Mouse (Mus musculus): ENCODE measurements around the gene Zfp78. TPM values are rescaled to one million over a fixed set of nuclear protein-coding genes. Genes with fewer than 3 reads are reported as not detected.
"Not testable (repeated sequence)": the region's sequence is repeated elsewhere in the genome, so short reads cannot be mapped to it uniquely, and the experiment has no call there.

Zfp78 gene
- polyA plus RNA-seq, 1 experiment, result 0.34 TPM

DNA sequence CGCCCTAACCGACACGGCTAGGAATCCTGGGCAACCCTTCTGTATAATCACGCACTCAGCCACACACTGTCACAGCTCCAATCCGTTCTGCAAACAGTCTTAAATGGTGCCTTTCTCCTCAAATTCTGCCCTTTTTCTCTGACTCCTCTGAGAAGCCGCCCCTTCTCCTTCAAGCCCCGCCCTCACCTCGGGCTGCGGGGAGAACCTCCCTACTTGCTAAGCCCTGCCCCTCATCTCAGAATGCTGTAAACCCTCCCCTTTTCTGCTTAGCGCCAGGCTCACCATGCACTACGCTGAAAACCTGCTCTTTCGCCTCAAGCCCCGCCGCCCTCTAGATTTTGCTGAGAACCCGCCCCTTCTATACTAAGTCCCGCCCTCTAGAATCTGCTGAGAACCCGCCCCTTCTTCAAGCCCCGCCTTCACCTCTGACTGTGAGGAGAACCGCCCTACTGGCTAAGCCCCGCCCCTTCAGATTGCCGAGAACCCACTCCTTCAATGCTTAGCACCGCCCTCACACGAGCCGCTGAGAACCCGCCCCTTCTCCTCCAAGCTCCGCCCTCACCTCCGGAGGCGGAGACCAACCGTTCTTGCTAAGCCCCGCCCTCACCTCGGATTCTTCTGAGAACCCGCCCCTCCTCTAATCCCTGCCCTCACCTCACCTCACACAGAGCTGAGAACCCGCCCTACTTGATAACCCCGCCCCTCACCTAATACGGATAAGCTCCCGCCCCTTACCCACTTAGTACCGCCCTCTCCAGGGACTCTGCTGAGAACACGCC is 623 bp upstream of the Zfp78 start:
- Histone ChIP-seq H3K27me3 (ENCODE audit: control insufficient read depth, insufficient read depth, insufficient read length) (peaks cover under 1% of the 10 kb centered on the region), H3K4me3 (ENCODE audit: insufficient read depth, poor library complexity, severe bottlenecking) (peak overlapping the region; percentile 36), H3K79me2 (ENCODE audit: control insufficient read depth, insufficient read depth) (no peaks in the 10 kb centered on the region), H3K79me3 (ENCODE audit: low read depth) (peaks cover 3% of the 10 kb centered on the region), H3K36me3 (ENCODE audit: control insufficient read depth, insufficient read depth) (no peaks in the 10 kb centered on the region), H3ac (ENCODE audit: control insufficient read depth, insufficient read length, low read depth) (peak overlapping the region; percentile 47)
- no peak for TF ChIP-seq CTCF (IDR thresholded peaks at IDR 0.05; ENCODE audit: control insufficient read depth, insufficient read depth, insufficient read length)
- TF ChIP-seq MAX (IDR thresholded peaks at IDR 0.05), result no peak
- no peak for TF ChIP-seq MYOD1 (IDR thresholded peaks at IDR 0.05; ENCODE audit: control insufficient read depth, insufficient read length, low read depth)
- TF ChIP-seq MYOG (IDR thresholded peaks at IDR 0.05; ENCODE audit: control insufficient read depth, extremely low read depth, insufficient read length), result no peak
- no peak for TF ChIP-seq CEBPB (IDR thresholded peaks at IDR 0.05; ENCODE audit: low read depth)
- no peak for TF ChIP-seq FOSL1 (IDR thresholded peaks at IDR 0.05; ENCODE audit: insufficient read depth, low read length, poor library complexity, severe bottlenecking)

DNA sequence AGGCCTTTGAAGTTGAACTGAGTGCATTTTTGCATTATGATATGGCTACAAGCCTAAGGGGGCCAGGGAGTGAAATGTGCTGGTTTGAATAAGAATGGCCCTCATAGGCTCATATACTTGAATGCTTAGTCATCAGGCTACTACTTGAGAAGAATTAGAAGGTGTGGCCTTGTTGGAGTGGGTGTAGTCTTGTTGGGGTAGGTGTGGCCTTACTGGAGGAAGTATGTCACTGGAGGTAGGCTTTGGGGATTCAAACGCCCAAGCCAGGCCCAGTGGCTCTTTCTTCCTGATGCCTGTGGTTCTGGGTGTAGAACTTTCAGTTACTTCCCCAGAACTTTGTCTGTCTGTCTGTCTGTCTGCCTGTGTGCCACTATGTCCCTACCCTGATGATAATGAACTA is 1.7 kb downstream of the Zfp78 start:
- no peak overlapping the region for H3K4me3 ChIP-seq (ENCODE audit: insufficient read depth, poor library complexity, severe bottlenecking)
- no peak overlapping the region for H3ac ChIP-seq (ENCODE audit: control insufficient read depth, insufficient read length, low read depth)
- H3K36me3 ChIP-seq (ENCODE audit: control insufficient read depth, insufficient read depth), result no peaks in the 10 kb centered on the region
- TF ChIP-seq FOSL1 (IDR thresholded peaks at IDR 0.05; ENCODE audit: insufficient read depth, low read length, poor library complexity, severe bottlenecking) (no peak), MAX (IDR thresholded peaks at IDR 0.05) (no peak), CTCF (IDR thresholded peaks at IDR 0.05; ENCODE audit: control insufficient read depth, insufficient read depth, insufficient read length) (no peak), CEBPB (IDR thresholded peaks at IDR 0.05; ENCODE audit: low read depth) (no peak), MYOD1 (IDR thresholded peaks at IDR 0.05; ENCODE audit: control insufficient read depth, insufficient read length, low read depth) (no peak), MYOG (IDR thresholded peaks at IDR 0.05; ENCODE audit: control insufficient read depth, extremely low read depth, insufficient read length) (no peak), USF1 (IDR thresholded peaks at IDR 0.05; ENCODE audit: low read depth) (no peak)
- H3K27me3 ChIP-seq (ENCODE audit: control insufficient read depth, insufficient read depth, insufficient read length), result no peaks in the 10 kb centered on the region
- H3K79me2 ChIP-seq (ENCODE audit: control insufficient read depth, insufficient read depth), result no peaks in the 10 kb centered on the region
- peaks cover 3% of the 10 kb centered on the region for H3K79me3 ChIP-seq (ENCODE audit: low read depth)

DNA sequence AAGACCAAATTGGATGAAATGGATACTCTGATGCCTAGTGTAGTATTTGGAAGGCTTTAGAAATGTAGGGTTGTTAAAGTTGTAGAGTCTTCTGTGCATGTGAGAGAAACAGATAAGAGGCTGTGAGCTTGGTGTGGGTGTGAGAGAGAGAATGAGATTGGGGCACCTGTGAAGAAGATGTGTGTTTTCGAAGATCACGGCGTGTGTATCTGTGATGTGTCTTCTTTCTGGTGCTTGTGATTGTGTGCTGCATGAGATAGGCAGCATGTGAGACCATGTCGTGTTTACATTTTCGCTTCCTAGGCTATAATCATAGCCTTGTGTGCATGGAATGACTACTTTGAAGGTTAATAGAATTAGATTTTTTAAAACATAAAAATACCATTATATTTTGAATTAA is 4.1 kb downstream of the Zfp78 start:
- H3K27me3 ChIP-seq (ENCODE audit: control insufficient read depth, insufficient read depth, insufficient read length), result no peaks in the 10 kb centered on the region
- H3K4me3 ChIP-seq (ENCODE audit: insufficient read depth, poor library complexity, severe bottlenecking), result no peak overlapping the region
- no peak for TF ChIP-seq CTCF (IDR thresholded peaks at IDR 0.05; ENCODE audit: control insufficient read depth, insufficient read depth, insufficient read length)
- TF ChIP-seq FOSL1 (IDR thresholded peaks at IDR 0.05; ENCODE audit: insufficient read depth, low read length, poor library complexity, severe bottlenecking), result no peak
- TF ChIP-seq MYOG (IDR thresholded peaks at IDR 0.05; ENCODE audit: control insufficient read depth, extremely low read depth, insufficient read length), result no peak
- no peak for TF ChIP-seq USF1 (IDR thresholded peaks at IDR 0.05; ENCODE audit: low read depth)
- no peak for TF ChIP-seq CEBPB (IDR thresholded peaks at IDR 0.05; ENCODE audit: low read depth)
- TF ChIP-seq MYOD1 (IDR thresholded peaks at IDR 0.05; ENCODE audit: control insufficient read depth, insufficient read length, low read depth), result no peak
- TF ChIP-seq MAX (IDR thresholded peaks at IDR 0.05), result no peak
- H3K79me2 ChIP-seq (ENCODE audit: control insufficient read depth, insufficient read depth), result no peaks in the 10 kb centered on the region
- no peak overlapping the region for H3ac ChIP-seq (ENCODE audit: control insufficient read depth, insufficient read length, low read depth)
- peaks cover 3% of the 10 kb centered on the region for H3K79me3 ChIP-seq (ENCODE audit: low read depth)
- no peaks in the 10 kb centered on the region for H3K36me3 ChIP-seq (ENCODE audit: control insufficient read depth, insufficient read depth)

DNA sequence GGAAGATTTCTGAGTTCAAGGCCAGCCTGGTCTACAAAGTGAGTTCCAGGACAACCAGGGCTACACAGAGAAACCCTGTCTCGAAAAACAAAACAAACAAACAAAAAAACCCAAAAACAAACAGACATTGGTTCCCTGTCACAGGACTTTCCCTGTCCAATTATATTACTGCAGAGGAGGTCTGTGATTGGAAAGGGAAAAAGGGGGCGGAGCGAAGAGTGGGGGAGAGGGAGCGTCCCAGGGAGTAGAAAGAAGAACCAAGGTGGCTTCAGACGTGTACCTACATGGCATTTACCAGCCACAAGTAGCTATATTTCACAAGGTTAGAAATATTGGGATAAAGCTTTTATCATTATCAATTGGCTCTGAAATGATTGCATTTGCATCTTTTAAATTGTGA is 5.1 kb downstream of the Zfp78 start:
- H3K4me3 ChIP-seq (ENCODE audit: insufficient read depth, poor library complexity, severe bottlenecking); H3K36me3 ChIP-seq (ENCODE audit: control insufficient read depth, insufficient read depth); H3K79me3 ChIP-seq (ENCODE audit: low read depth); H3K79me2 ChIP-seq (ENCODE audit: control insufficient read depth, insufficient read depth); H3K27me3 ChIP-seq (ENCODE audit: control insufficient read depth, insufficient read depth, insufficient read length); H3ac ChIP-seq (ENCODE audit: control insufficient read depth, insufficient read length, low read depth): not testable (repeated sequence)

DNA sequence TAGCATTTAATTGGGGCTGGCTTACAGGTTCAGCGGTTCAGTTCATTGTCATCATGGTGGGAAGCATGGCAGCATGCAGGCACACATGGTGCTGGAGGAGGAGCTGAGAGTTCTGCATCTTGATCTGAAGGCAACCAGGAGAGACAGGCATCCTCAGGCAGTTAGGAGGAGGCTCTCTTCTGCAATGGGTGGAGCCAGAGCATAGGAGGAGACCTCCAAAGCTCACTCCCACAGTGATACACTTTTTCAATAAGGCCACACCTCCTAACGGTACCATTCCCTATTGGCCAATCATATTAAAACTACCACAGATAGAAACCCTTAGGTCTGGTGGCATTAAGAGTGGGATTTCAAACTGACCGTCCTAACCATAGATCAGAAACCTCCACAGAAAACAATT is 6.4 kb downstream of the Zfp78 start:
- H3K4me3 ChIP-seq (ENCODE audit: insufficient read depth, poor library complexity, severe bottlenecking), result no peak overlapping the region
- TF ChIP-seq CTCF (IDR thresholded peaks at IDR 0.05; ENCODE audit: control insufficient read depth, insufficient read depth, insufficient read length) (no peak), USF1 (IDR thresholded peaks at IDR 0.05; ENCODE audit: low read depth) (no peak), MAX (IDR thresholded peaks at IDR 0.05) (no peak), MYOD1 (IDR thresholded peaks at IDR 0.05; ENCODE audit: control insufficient read depth, insufficient read length, low read depth) (no peak), MYOG (IDR thresholded peaks at IDR 0.05; ENCODE audit: control insufficient read depth, extremely low read depth, insufficient read length) (no peak), FOSL1 (IDR thresholded peaks at IDR 0.05; ENCODE audit: insufficient read depth, low read length, poor library complexity, severe bottlenecking) (no peak), CEBPB (IDR thresholded peaks at IDR 0.05; ENCODE audit: low read depth) (no peak)
- H3ac ChIP-seq (ENCODE audit: control insufficient read depth, insufficient read length, low read depth), result no peak overlapping the region
- H3K27me3 ChIP-seq (ENCODE audit: control insufficient read depth, insufficient read depth, insufficient read length), result no peaks in the 10 kb centered on the region
- H3K79me2 ChIP-seq (ENCODE audit: control insufficient read depth, insufficient read depth), result no peaks in the 10 kb centered on the region
- H3K36me3 ChIP-seq (ENCODE audit: control insufficient read depth, insufficient read depth), result no peaks in the 10 kb centered on the region
- peaks cover 3% of the 10 kb centered on the region for H3K79me3 ChIP-seq (ENCODE audit: low read depth)

DNA sequence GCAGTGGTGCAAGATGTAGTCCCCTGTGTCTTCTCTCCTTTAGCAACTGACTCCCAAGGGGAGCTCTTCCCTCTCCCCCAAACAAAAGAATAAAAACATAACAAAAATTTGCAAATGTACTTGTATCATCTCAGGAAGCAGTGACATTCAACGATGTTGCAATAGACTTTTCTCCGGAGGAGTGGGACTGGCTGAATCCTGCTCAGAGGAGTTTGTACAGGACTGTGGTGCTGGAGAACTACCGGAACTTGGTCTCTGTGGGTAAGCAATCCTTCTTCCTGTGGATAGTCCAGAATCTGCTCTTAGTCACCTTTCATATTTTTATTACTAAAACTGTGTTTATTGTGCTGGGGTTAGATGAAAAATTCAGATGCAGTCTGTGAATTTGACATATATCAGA is 9.9 kb downstream of the Zfp78 start:
- Histone ChIP-seq H3K4me3 (ENCODE audit: insufficient read depth, poor library complexity, severe bottlenecking) (no peak overlapping the region), H3K27me3 (ENCODE audit: control insufficient read depth, insufficient read depth, insufficient read length) (no peaks in the 10 kb centered on the region), H3K36me3 (ENCODE audit: control insufficient read depth, insufficient read depth) (no peaks in the 10 kb centered on the region)

More for the DNA sequence above, 9.9 kb downstream of the Zfp78 start:
- Histone ChIP-seq H3K79me2 (ENCODE audit: control insufficient read depth, insufficient read depth) (no peaks in the 10 kb centered on the region), H3ac (ENCODE audit: control insufficient read depth, insufficient read length, low read depth) (no peak overlapping the region), H3K79me3 (ENCODE audit: low read depth) (no peaks in the 10 kb centered on the region)
- TF ChIP-seq MYOG (IDR thresholded peaks at IDR 0.05; ENCODE audit: control insufficient read depth, extremely low read depth, insufficient read length) (no peak), MAX (IDR thresholded peaks at IDR 0.05) (no peak), MYOD1 (IDR thresholded peaks at IDR 0.05; ENCODE audit: control insufficient read depth, insufficient read length, low read depth) (no peak), FOSL1 (IDR thresholded peaks at IDR 0.05; ENCODE audit: insufficient read depth, low read length, poor library complexity, severe bottlenecking) (no peak), CEBPB (IDR thresholded peaks at IDR 0.05; ENCODE audit: low read depth) (no peak), CTCF (IDR thresholded peaks at IDR 0.05; ENCODE audit: control insufficient read depth, insufficient read depth, insufficient read length) (no peak), USF1 (IDR thresholded peaks at IDR 0.05; ENCODE audit: low read depth) (no peak)
